Mouse (Mus musculus) kidney, adult 2 months (tissue): Measurements from ENCODE around the gene Agfg2. TPM values are rescaled to one million over a fixed set of nuclear protein-coding genes. Genes with fewer than 3 reads are reported as not detected.

Experiments used
- DNase-seq: peaks from one replicate; pipeline ENCODE4 v3.0.0; 2021
- H3K27ac ChIP-seq: fragments of 200-500 bp; 2 replicates; pipeline ENCODE4 v1.5.1; 2012; ENCODE audit warnings: low read depth, low read length, control low read depth, inconsistent platforms; ENCODE audit not compliant: insufficient read depth
- H3K27me3 ChIP-seq: fragments of 200-500 bp; replicated peaks from 2 replicates; pipeline ENCODE4 v1.6.1; 2012; ENCODE audit warnings: mild to moderate bottlenecking, moderate library complexity, low read length, inconsistent platforms; ENCODE audit not compliant: control insufficient read depth, insufficient read depth
- H3K36me3 ChIP-seq: fragments of 200-500 bp; 2 replicates; pipeline ENCODE4 v1.6.1; 2012; ENCODE audit warnings: mild to moderate bottlenecking, moderate library complexity, low read length, inconsistent platforms; ENCODE audit not compliant: control insufficient read depth, insufficient read depth
- H3K4me1 ChIP-seq: fragments of 200-500 bp; 2 replicates; pipeline ENCODE4 v1.6.1; 2011; ENCODE audit warnings: low read length; ENCODE audit not compliant: control insufficient read depth, insufficient read depth
- H3K4me3 ChIP-seq: fragments of 200-500 bp; 2 replicates; pipeline ENCODE4 v1.5.1; 2011; ENCODE audit warnings: mild to moderate bottlenecking, low read depth, low read length, control low read depth; ENCODE audit not compliant: insufficient read depth
- CTCF ChIP-seq: fragments of 200-500 bp; conservative IDR thresholded peaks from 2 replicates; pipeline ENCODE4 v1.5.1; 2011; ENCODE audit warnings: low read depth, mild to moderate bottlenecking, control low read depth, low read length, moderate library complexity, mixed read lengths; ENCODE audit not compliant: insufficient read depth, insufficient read length
- POLR2A ChIP-seq: fragments of 200-500 bp; IDR thresholded peaks from one replicate; pipeline ENCODE4 v1.6.1; 2011; ENCODE audit warnings: low read depth, low read length, control low read depth
- WGBS: fragments of 180-500 bp; shearing (Covaris S2); methylation state at CpG from one replicate; pipeline ENCODE4 v1.1.7; 2018; 5-methylcytosine and 5-hydroxymethylcytosine counted together
- polyA plus RNA-seq: library from polyadenylated mRNA; depleted of rRNA; stranded (reverse); fragments of >200 nt; gene quantifications from 2 replicates; pipeline ENCODE4 v1.2.3, GENCODE M21; 2012

The Agfg2 gene
- polyA plus RNA-seq, 1 experiment: 36.5 TPM

- no peak for DNase-seq
- TF ChIP-seq CTCF: no peak
- TF ChIP-seq POLR2A: no peak
- Histone ChIP-seq H3K4me3 (no peak overlapping the region), H3K36me3 (no peaks in the 10 kb centered on the region), H3K27me3 (no peaks in the 10 kb centered on the region), H3K4me1 (0 out of 2 replicates have a peak, but pooled peaks cover 2% of the 10 kb centered on the region), H3K27ac (no peak overlapping the region)
- WGBS: 47% methylated on average over 8 of the region's 8 CpGs
Observed at GRCm38 (mm10) chr5:137715685-137716084, 31.2 kb upstream of the Agfg2 start.

- Histone ChIP-seq H3K27ac (no peak overlapping the region), H3K4me3 (no peak overlapping the region), H3K4me1 (no peaks in the 10 kb centered on the region), H3K36me3 (no peaks in the 10 kb centered on the region), H3K27me3 (no peaks in the 10 kb centered on the region)
- WGBS: 61% methylated on average over 5 of the region's 5 CpGs
- no peak for TF ChIP-seq POLR2A
- TF ChIP-seq CTCF: no peak
- DNase-seq: no peak
Observed at GRCm38 (mm10) chr5:137713454-137713853, 28.9 kb upstream of the Agfg2 start.

- no peaks in the 10 kb centered on the region for H3K36me3 ChIP-seq
- H3K4me1 ChIP-seq: no peaks in the 10 kb centered on the region
- WGBS: 31% methylated on average over 12 of the region's 12 CpGs
- TF ChIP-seq CTCF (no peak), POLR2A (no peak)
- H3K4me3 ChIP-seq: no peak overlapping the region
- no peaks in the 10 kb centered on the region for H3K27me3 ChIP-seq
- peak; percentile 85 for DNase-seq
- peak overlapping the region; percentile 63; the same call in 1 of the 2 replicates for H3K27ac ChIP-seq
Observed at GRCm38 (mm10) chr5:137706913-137707633, 22.5 kb upstream of the Agfg2 start.

- H3K4me1 ChIP-seq: no peaks in the 10 kb centered on the region
- peak; percentile 20 for DNase-seq
- TF ChIP-seq CTCF: no peak
- no peak for TF ChIP-seq POLR2A
- 41% methylated on average over 6 of the region's 6 CpGs for WGBS
- no peak overlapping the region for H3K4me3 ChIP-seq
- H3K36me3 ChIP-seq: no peaks in the 10 kb centered on the region
- H3K27me3 ChIP-seq: no peaks in the 10 kb centered on the region
- no peak overlapping the region for H3K27ac ChIP-seq
Observed at GRCm38 (mm10) chr5:137705242-137705641, 20.7 kb upstream of the Agfg2 start.

GRCm38 (mm10) chr5:137699850-137700249 lies 15.3 kb upstream of the Agfg2 start:
- TF ChIP-seq POLR2A (no peak), CTCF (no peak)
- 66% methylated on average over 2 of the region's 2 CpGs for WGBS
- Histone ChIP-seq H3K27me3 (no peaks in the 10 kb centered on the region), H3K27ac (no peak overlapping the region), H3K4me1 (no peaks in the 10 kb centered on the region), H3K4me3 (no peak overlapping the region), H3K36me3 (no peaks in the 10 kb centered on the region)
- DNase-seq: no peak

GRCm38 (mm10) chr5:137699080-137699479 lies 14.6 kb upstream of the Agfg2 start:
- Histone ChIP-seq H3K27ac (no peak overlapping the region), H3K36me3 (no peaks in the 10 kb centered on the region), H3K27me3 (no peaks in the 10 kb centered on the region), H3K4me1 (no peaks in the 10 kb centered on the region), H3K4me3 (no peak overlapping the region)
- DNase-seq: no peak
- WGBS: 73% methylated on average over 3 of the region's 3 CpGs
- TF ChIP-seq POLR2A (no peak), CTCF (no peak)

- 54% methylated on average over 4 of the region's 4 CpGs for WGBS
- Histone ChIP-seq H3K4me1 (no peaks in the 10 kb centered on the region), H3K27me3 (no peaks in the 10 kb centered on the region), H3K27ac (no peak overlapping the region), H3K4me3 (no peak overlapping the region), H3K36me3 (no peaks in the 10 kb centered on the region)
- DNase-seq: no peak
- TF ChIP-seq POLR2A (no peak), CTCF (no peak)
Observed at GRCm38 (mm10) chr5:137695930-137696329, 11.4 kb upstream of the Agfg2 start.
